8 mouse cellular contexts compared by ENCODE assay signal in the genomic region with DNA sequence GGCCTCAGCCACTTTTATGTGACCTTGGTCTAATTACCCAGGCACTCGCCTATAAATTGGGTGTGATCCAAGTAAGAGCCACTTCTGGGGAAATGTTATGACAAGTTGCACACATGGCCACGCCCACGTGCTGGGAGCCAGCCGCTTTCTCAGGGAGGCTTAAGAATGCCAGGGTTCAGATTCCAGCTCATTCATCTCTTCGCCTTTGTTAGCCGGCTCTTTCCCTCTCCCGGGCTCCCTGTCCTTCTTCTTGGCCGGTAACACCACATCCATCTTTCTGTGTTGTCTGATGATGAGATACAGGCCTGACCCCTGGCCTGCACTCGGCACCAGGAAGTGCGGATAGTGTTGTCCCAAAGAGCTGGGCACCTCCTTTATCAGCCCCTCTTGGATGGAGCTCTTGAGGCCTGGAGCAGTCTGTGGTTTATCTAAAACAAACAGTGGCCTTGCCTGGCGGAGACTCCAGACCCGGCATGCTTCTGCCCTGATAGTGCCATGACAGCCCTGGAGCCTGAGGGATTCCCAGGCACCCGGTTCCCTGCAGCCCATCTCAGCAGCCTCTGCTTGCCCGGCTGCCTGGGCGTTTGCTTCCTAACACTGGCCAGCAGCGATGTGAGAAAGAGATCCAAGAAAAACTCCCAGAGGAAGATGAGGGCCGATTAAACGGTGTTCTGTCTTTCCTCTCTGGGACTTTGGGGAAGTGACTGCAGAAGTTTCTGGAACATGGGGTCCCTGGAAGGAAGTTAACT.
A peak's percentile ranks its signal among the peaks of the same experiment; 100 is the strongest.
DNase-seq lines count a peak whose midpoint lies in the region; ATAC-seq lines count a peak whose summit lies in the region.

No protein-coding gene starts in this region.

- peak; percentile 27; the same call in 1 of the 2 replicates for ATAC-seq in hindbrain, embryonic 16.5 days
- no peak for ATAC-seq in limb, embryonic 15.5 days (ENCODE audit: insufficient number of reproducible peaks, low FRiP score, low TSS enrichment, low read depth)
- no peak for ATAC-seq in midbrain, embryonic 16.5 days

- H3K27me3 ChIP-seq in hindbrain, embryonic 16.5 days (replicated peaks; ENCODE audit: control insufficient read depth, insufficient read depth, low read length) = no peaks in the 10 kb centered on the region
- H3K27me3 ChIP-seq in limb, embryonic 15.5 days = no peaks in the 10 kb centered on the region
- no peaks in the 10 kb centered on the region for H3K27me3 ChIP-seq in midbrain, embryonic 16.5 days (ENCODE audit: control insufficient read depth, insufficient read depth, low read depth, low read length)

- DNase-seq in NIH3T3 (ENCODE audit: low read depth) = peak; percentile 88
- DNase-seq in c-Kit-positive CD71-positive TER-119-positive erythroid progenitor cells, embryonic 14.5 days (ENCODE audit: low spot score) = peak; percentile 75
- DNase-seq in gastrocnemius, adult 8-10 months (ENCODE audit: low spot score in 2 of 2) = peak; percentile 59 to 72
- DNase-seq in urinary bladder, adult 2 months (ENCODE audit: low spot score) = peak; percentile 53
- no peak for DNase-seq in cerebellum, adult 8-10 months

- H3K4me1 ChIP-seq in hindbrain, embryonic 16.5 days (ENCODE audit: control insufficient read depth, insufficient read depth, low read depth, low read length) = peaks cover 16% of the 10 kb centered on the region
- H3K4me1 ChIP-seq in limb, embryonic 15.5 days = peaks cover 47% of the 10 kb centered on the region
- peaks cover 4% of the 10 kb centered on the region; the same call in 1 of the 2 replicates for H3K4me1 ChIP-seq in midbrain, embryonic 16.5 days (ENCODE audit: control insufficient read depth, insufficient read depth, low read length)

- H3K9ac ChIP-seq in hindbrain, embryonic 16.5 days (ENCODE audit: low read depth, low read length) = no peak overlapping the region
- no peak overlapping the region for H3K9ac ChIP-seq in limb, embryonic 15.5 days
- H3K9ac ChIP-seq in midbrain, embryonic 16.5 days (ENCODE audit: low read depth, low read length) = peak overlapping the region; percentile 1; the same call in 1 of the 2 replicates

- WGBS in hindbrain, embryonic 16.5 days = 20% methylated on average over 18 of the region's 18 CpGs
- WGBS in limb, embryonic 15.5 days = 13% methylated on average over 18 of the region's 18 CpGs
- WGBS in midbrain, embryonic 16.5 days = 20% methylated on average over 18 of the region's 18 CpGs

- no peak overlapping the region for H3K4me3 ChIP-seq in hindbrain, embryonic 16.5 days (ENCODE audit: low read length)
- no peak overlapping the region for H3K4me3 ChIP-seq in limb, embryonic 15.5 days
- H3K4me3 ChIP-seq in midbrain, embryonic 16.5 days (ENCODE audit: low read depth, low read length) = no peak overlapping the region

- H3K9me3 ChIP-seq in hindbrain, embryonic 16.5 days (ENCODE audit: control insufficient read depth, low read length) = no peaks in the 10 kb centered on the region
- H3K9me3 ChIP-seq in limb, embryonic 15.5 days = no peaks in the 10 kb centered on the region
- no peaks in the 10 kb centered on the region for H3K9me3 ChIP-seq in midbrain, embryonic 16.5 days (replicated peaks; ENCODE audit: control insufficient read depth, low read length, poor library complexity, severe bottlenecking)

- peaks cover 6% of the 10 kb centered on the region for H3K36me3 ChIP-seq in hindbrain, embryonic 16.5 days (ENCODE audit: control insufficient read depth, insufficient read depth, low read length)
- H3K36me3 ChIP-seq in limb, embryonic 15.5 days = peaks cover 36% of the 10 kb centered on the region
- H3K36me3 ChIP-seq in midbrain, embryonic 16.5 days (ENCODE audit: control insufficient read depth, insufficient read depth, low read length) = no peaks in the 10 kb centered on the region; the same call in 1 of the 2 replicates

- no peak overlapping the region for H3K4me2 ChIP-seq in hindbrain, embryonic 16.5 days (ENCODE audit: low read length)
- H3K4me2 ChIP-seq in limb, embryonic 15.5 days = peak overlapping the region; percentile 27
- no peak overlapping the region for H3K4me2 ChIP-seq in midbrain, embryonic 16.5 days (ENCODE audit: low read length)

- peak overlapping the region; percentile 62 for H3K27ac ChIP-seq in hindbrain, embryonic 16.5 days (ENCODE audit: low read depth, low read length)
- H3K27ac ChIP-seq in limb, embryonic 15.5 days = peak overlapping the region; percentile 85
- peak overlapping the region; percentile 59 for H3K27ac ChIP-seq in midbrain, embryonic 16.5 days (ENCODE audit: low read length)
